Mouse (Mus musculus) forebrain, embryonic 15.5 days (tissue): ENCODE data around the gene Fbxo6. TPM values are rescaled to one million over a fixed set of nuclear protein-coding genes. Genes with fewer than 3 reads are reported as not detected.
"Not testable (repeated sequence)": the region's sequence is repeated elsewhere in the genome, so short reads cannot be mapped to it uniquely, and the experiment has no call there.

Experiments
- ATAC-seq: fragments of 200-750 bp; cut with Nextera tagmentation; replicated peaks from 2 replicates; pipeline ENCODE4 v1.8.0; 2017; ENCODE audit warnings: mild to moderate bottlenecking, moderate TSS enrichment, moderate library complexity
- H3K27ac ChIP-seq: fragments of 300-500 bp; sonication (generic); replicated peaks from 2 replicates; pipeline ENCODE4 v1.5.1; 2015; ENCODE audit warnings: mild to moderate bottlenecking, inconsistent platforms
- H3K27me3 ChIP-seq: fragments of 300-500 bp; sonication (generic); 2 replicates; pipeline ENCODE4 v1.6.1; 2015; ENCODE audit warnings: inconsistent platforms
- H3K36me3 ChIP-seq: fragments of 300-500 bp; sonication (generic); 2 replicates; pipeline ENCODE4 v1.6.1; 2015; ENCODE audit warnings: mild to moderate bottlenecking, inconsistent platforms
- H3K4me1 ChIP-seq: fragments of 300-500 bp; sonication (generic); 2 replicates; pipeline ENCODE4 v1.6.1; 2015; ENCODE audit warnings: inconsistent platforms
- H3K4me2 ChIP-seq: fragments of 300-500 bp; sonication (generic); replicated peaks from 2 replicates; pipeline ENCODE4 v1.6.1; 2015; ENCODE audit warnings: mild to moderate bottlenecking, inconsistent platforms
- H3K4me3 ChIP-seq: fragments of 300-500 bp; sonication (generic); 2 replicates; pipeline ENCODE4 v1.5.1; 2015; ENCODE audit warnings: mild to moderate bottlenecking, inconsistent platforms
- H3K9ac ChIP-seq: fragments of 300-500 bp; sonication (generic); replicated peaks from 2 replicates; pipeline ENCODE4 v1.6.1; 2015; ENCODE audit warnings: mild to moderate bottlenecking, inconsistent platforms
- H3K9me3 ChIP-seq: fragments of 300-500 bp; sonication (generic); 2 replicates; pipeline ENCODE4 v1.6.1; 2016; ENCODE audit warnings: inconsistent platforms
- WGBS: fragments of 180-500 bp; shearing (Covaris S2); methylation state at CpG from one replicate; pipeline ENCODE4 v1.1.7; 2015; ENCODE audit warnings: mixed read lengths; 5-methylcytosine and 5-hydroxymethylcytosine counted together
- polyA plus RNA-seq: library from polyadenylated mRNA; unstranded; fragments of >200 nt; fragmentation: Nextera tagmentation; extraction: Ambion mirVana; gene quantifications from 2 replicates; pipeline ENCODE4 v1.2.1, GENCODE M21; 2015

The Fbxo6 gene
- 15.6 and 18.0 TPM in 2 replicates for polyA plus RNA-seq

DNA sequence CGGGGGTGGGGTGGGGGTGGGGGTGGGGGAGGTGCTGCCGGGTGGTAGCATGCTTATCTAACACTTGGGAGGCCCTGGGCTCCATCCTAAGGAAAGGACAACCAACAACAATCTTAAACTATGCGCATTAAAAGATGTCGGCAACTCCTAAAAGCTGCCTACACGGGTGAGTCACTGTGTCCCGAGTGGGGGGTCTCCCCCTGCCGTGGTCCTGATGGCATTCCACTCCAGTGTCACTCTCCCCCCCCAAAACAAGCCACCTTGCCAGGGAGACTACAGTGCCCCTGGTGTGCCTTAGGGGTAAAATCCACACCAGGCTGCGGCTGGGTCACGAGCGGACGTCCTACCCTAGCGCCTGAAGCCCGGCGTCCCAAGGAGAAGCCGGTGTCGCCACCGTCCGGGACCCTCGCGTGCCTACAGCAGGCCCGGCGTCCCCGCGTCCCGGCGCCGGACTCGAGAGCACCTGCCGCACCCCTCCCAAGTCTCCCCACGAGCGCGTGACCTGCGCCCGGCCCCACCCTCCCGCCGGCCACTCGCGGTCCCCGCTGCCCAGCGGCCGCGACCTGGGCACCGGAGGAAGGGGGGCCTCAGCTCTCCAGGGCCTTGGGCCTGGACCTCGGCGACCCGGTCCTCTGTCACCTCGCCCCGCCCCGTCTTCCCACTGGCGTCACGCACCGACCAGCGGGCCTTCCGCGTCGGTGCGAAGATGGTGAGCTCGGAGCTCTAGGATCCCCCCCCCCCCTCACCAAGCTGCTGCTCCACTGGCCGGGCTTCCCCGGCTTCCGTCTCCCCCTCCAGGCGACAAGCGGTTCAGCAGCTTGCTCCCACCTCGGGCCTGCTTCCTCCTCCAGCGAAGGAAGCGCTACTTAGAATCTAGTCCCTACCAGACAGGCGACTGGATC is at the start of gene Fbxo6:
TSS of gene Fbxo6 (minus strand) at position 874 of the 902 bp plus-strand sequence.
- Histone ChIP-seq H3K9me3 (no peaks in the 10 kb centered on the region), H3K36me3 (peaks cover 43% of the 10 kb centered on the region), H3K27ac (peak within 1 kb of the TSS; percentile 92), H3K4me1 (peaks cover 8% of the 10 kb centered on the region), H3K9ac (peak within 1 kb of the TSS; percentile 74), H3K4me3 (peak within 1 kb of the TSS; percentile 63), H3K27me3 (no peaks in the 10 kb centered on the region), H3K4me2 (peak within 1 kb of the TSS; percentile 98)
- under 1% methylated on average over 67 of the region's 67 CpGs for WGBS
- peak; percentile 90 for ATAC-seq

DNA sequence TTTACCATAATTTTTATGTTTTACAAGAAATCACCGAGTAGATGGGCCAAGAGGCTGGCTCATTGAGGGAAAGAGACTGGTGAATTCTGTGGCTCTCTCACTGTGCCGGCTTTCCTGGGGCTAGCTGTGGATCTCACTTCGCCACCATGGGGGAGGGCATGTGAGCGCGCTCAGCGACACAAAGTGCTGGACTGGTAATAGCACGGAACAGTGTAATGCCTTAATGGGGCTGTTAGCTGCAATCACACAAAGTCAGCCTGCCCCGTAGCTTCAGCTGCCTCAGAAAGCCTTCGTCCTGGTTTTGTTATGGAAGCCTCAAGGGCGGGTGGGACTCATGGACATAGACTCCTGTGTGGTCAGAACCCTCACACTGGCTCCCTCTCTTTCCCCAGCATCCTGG is 46.8 kb upstream of the Fbxo6 start:
- no peak overlapping the region for H3K4me3 ChIP-seq
- H3K4me1 ChIP-seq: 0 out of 2 replicates have a peak, but pooled peaks cover 4% of the 10 kb centered on the region
- H3K9me3 ChIP-seq: no peaks in the 10 kb centered on the region; the same call in 1 of the 2 replicates
- ATAC-seq: no peak
- H3K4me2 ChIP-seq: no peak overlapping the region
- no peaks in the 10 kb centered on the region for H3K27me3 ChIP-seq
- no peak overlapping the region for H3K27ac ChIP-seq
- WGBS: 33% methylated on average over 10 of the region's 10 CpGs
- H3K9ac ChIP-seq: no peak overlapping the region
- H3K36me3 ChIP-seq: no peaks in the 10 kb centered on the region

DNA sequence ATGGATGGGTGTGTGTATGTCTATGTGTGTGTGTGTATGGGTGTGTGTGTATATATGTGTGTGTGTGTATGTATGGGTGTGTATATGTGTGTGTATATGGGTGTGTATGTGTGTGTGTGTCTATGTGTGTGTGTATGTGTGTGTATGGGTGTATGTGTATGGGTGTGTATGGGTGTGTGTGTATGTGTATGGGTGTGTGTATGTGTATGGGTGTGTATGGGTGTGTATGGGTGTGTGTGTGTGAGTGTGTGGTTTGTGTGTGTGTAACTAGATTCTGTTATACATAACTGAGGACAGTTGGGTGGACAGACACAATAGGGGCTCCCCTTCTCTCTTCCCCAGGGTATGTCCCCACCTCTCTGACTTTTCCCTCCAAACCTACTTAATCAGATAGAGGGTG is 42.5 kb upstream of the Fbxo6 start:
- ATAC-seq: no peak
- Histone ChIP-seq H3K36me3 (no peaks in the 10 kb centered on the region), H3K4me2 (no peak overlapping the region), H3K9me3 (no peaks in the 10 kb centered on the region), H3K4me3 (no peak overlapping the region), H3K4me1 (0 out of 2 replicates have a peak, but pooled peaks cover 4% of the 10 kb centered on the region), H3K9ac (no peak overlapping the region), H3K27me3 (no peaks in the 10 kb centered on the region), H3K27ac (no peak overlapping the region)

DNA sequence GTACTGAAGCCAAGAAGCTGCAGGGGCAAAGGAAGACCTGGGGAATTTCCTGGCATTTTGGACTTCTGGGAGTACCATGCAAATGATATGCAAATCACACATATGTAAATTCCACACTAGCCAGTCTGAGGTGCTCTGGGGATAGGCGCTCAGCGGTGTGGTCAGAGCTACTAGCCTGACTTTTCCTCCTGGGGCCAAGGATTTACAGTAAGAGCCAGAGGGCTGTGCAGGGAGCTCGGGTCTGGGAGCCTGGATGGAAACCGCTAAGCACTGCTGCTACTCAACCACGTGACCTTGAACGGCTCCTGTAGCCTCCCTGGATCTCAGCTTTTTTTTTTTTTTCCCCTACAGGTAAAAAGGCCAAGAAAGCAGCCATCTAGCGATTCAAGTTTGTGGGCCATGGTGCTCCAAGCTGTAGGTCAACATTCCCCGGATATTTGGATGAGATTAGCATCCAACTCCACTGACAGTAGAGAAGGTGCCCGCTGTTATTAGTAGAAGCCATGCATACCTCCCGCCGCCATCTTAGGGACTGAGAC is 40.8 kb upstream of the Fbxo6 start:
- Histone ChIP-seq H3K9me3 (no peaks in the 10 kb centered on the region), H3K9ac (no peak overlapping the region), H3K4me1 (0 out of 2 replicates have a peak, but pooled peaks cover 4% of the 10 kb centered on the region), H3K4me3 (no peak overlapping the region), H3K36me3 (no peaks in the 10 kb centered on the region), H3K27me3 (no peaks in the 10 kb centered on the region), H3K27ac (no peak overlapping the region), H3K4me2 (no peak overlapping the region)
- no peak for ATAC-seq
- 41% methylated on average over 11 of the region's 11 CpGs for WGBS

DNA sequence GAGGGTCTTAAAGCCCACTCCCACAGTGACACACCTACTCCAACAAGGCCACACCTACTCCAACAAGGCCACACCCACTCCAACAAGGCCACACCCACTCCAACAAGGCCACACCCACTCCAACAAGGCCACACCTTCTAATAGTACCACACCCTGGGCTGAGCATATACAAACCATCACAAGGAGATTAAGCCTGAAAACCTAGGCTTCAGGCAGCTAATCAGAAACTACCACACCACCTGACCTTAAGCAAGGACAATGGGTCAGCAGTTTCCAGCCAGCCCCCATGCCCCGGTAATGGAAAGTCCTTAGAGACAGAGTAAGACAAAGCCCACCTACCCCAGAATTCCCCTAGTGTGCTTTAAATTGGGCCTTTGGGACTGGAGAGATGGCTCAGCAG is 36.8 kb upstream of the Fbxo6 start:
- ATAC-seq, H3K36me3 ChIP-seq, H3K27me3 ChIP-seq, H3K9me3 ChIP-seq, H3K27ac ChIP-seq, H3K4me1 ChIP-seq, H3K9ac ChIP-seq, H3K4me2 ChIP-seq, H3K4me3 ChIP-seq: not testable (repeated sequence)
- 73% methylated on average over 1 of the region's 1 CpGs for WGBS

DNA sequence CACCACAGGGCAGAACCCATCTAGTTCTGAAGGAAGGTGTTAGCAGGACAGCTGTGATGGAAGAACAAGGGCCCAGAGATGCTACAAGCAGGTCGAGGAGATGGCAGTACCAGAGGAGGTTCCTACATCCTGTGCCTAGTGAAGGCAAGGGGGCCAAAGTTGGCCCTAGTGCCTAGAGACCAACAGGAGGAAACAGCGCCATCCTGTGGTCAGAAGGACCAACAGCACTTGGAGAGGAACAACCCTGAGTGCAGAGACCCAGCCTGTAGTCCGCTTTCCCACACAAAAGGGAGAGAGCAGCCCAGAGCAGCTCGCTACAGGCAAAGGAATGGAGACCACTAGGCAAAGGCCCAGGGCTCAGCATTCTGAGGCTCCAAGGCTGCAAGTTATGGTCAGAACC is 33.9 kb upstream of the Fbxo6 start:
- H3K36me3 ChIP-seq: no peaks in the 10 kb centered on the region
- no peak overlapping the region for H3K4me3 ChIP-seq
- no peak overlapping the region for H3K9ac ChIP-seq
- H3K4me2 ChIP-seq: no peak overlapping the region
- WGBS: 57% methylated on average over 4 of the region's 4 CpGs
- H3K27me3 ChIP-seq: peaks cover 5% of the 10 kb centered on the region; the same call in 1 of the 2 replicates
- no peaks in the 10 kb centered on the region for H3K9me3 ChIP-seq
- H3K4me1 ChIP-seq: no peaks in the 10 kb centered on the region
- no peak overlapping the region for H3K27ac ChIP-seq
- ATAC-seq: no peak

DNA sequence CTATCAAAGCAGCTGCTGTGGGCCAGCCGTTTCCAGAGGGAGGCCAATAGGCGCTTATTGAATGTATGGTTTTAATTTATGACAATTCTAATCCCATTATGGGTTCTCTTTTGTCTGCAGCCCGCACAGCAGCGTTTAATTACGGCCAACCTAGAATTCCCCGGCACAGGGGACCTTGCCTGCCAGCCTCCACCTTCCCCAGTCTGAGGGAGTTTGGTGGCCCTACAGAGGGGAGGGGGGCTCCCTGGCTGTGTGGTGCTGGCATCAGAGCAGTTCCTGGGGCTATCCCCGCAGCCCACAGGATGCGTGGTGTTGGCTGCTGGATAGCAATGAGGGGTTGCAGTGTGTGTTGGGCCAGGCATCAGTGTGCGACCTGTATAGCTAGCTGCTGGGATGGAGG is 32.6 kb upstream of the Fbxo6 start:
- Histone ChIP-seq H3K4me2 (no peak overlapping the region), H3K27ac (no peak overlapping the region), H3K36me3 (no peaks in the 10 kb centered on the region), H3K4me1 (no peaks in the 10 kb centered on the region), H3K27me3 (peaks cover 7% of the 10 kb centered on the region), H3K9me3 (no peaks in the 10 kb centered on the region), H3K4me3 (no peak overlapping the region), H3K9ac (no peak overlapping the region)
- 14% methylated on average over 9 of the region's 9 CpGs for WGBS
- no peak for ATAC-seq

DNA sequence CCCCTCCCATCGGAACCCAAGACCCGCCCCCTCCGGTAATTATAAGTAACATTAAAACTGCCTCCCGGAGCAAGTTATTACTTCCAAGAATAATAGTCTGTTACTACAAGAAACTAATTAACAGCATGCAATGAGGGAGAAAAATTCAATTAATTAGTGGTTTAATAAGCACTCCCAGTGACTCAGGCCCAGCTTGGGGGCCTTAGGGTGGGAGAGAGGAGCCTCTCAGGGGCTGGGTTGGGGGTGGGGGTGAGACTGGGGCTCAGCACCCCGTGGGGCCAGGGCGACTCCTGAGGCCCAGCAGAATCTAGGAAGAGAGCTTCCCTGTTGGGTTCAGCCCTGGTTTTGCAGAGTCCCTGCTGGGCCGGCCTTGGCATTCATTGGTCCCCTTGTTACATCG is 30.4 kb upstream of the Fbxo6 start:
- no peak overlapping the region for H3K4me2 ChIP-seq
- peaks cover 14% of the 10 kb centered on the region for H3K27me3 ChIP-seq
- no peaks in the 10 kb centered on the region for H3K36me3 ChIP-seq
- WGBS: 18% methylated on average over 8 of the region's 8 CpGs
- H3K9me3 ChIP-seq: no peaks in the 10 kb centered on the region
- no peak overlapping the region for H3K4me3 ChIP-seq
- peak; percentile 43; the same call in 1 of the 2 replicates for ATAC-seq
- no peaks in the 10 kb centered on the region for H3K4me1 ChIP-seq
- H3K9ac ChIP-seq: no peak overlapping the region
- H3K27ac ChIP-seq: no peak overlapping the region

DNA sequence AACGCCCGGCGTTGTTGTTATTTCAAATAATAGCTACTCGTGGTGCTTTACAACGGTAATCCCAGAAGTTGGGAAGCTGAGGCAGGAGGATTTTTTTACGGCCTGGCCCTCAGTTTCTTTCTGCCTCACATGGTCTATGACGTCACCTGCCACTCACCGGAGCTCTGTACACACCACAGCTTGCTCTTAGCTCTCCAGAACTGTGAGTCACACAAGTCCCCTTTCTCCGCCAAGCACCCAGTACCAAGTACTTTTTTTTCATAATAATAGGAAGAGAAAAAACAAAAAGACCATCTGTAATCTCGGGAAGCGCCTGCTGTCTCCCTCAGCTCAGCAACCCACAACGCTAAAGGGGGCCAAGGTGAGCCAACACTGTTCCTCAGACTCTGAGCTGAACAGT is 29.5 kb upstream of the Fbxo6 start:
- Histone ChIP-seq H3K9ac (no peak overlapping the region), H3K36me3 (no peaks in the 10 kb centered on the region), H3K27ac (no peak overlapping the region), H3K4me1 (no peaks in the 10 kb centered on the region), H3K4me2 (no peak overlapping the region), H3K9me3 (no peaks in the 10 kb centered on the region), H3K27me3 (peaks cover 18% of the 10 kb centered on the region), H3K4me3 (no peak overlapping the region)
- ATAC-seq: no peak
- WGBS: 81% methylated on average over 12 of the region's 12 CpGs

DNA sequence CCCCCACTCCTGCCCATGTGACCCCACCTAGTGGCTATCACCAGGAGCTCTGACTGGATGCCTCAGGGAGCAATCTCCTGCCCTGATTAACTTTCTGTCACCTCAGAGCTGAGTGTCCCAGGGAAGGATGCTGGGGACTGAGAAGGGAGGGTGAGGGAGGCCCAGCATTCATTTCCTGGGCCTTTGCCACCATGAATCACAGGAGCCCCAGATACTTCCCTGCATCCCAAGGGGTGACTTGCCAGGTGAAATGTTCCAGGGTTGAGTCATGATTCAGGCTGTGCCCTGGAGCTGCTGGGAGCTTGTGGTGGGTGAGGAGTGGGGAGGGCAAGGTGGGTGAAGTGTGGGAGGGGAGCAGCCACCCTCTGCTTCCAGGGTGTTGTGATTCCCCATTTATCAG is 25.8 kb upstream of the Fbxo6 start:
- peaks cover 14% of the 10 kb centered on the region for H3K4me1 ChIP-seq
- H3K36me3 ChIP-seq: no peaks in the 10 kb centered on the region
- H3K4me3 ChIP-seq: no peak overlapping the region
- H3K9ac ChIP-seq: no peak overlapping the region
- no peaks in the 10 kb centered on the region for H3K9me3 ChIP-seq
- H3K27me3 ChIP-seq: peaks cover 38% of the 10 kb centered on the region
- H3K27ac ChIP-seq: no peak overlapping the region
- H3K4me2 ChIP-seq: no peak overlapping the region
- ATAC-seq: no peak

DNA sequence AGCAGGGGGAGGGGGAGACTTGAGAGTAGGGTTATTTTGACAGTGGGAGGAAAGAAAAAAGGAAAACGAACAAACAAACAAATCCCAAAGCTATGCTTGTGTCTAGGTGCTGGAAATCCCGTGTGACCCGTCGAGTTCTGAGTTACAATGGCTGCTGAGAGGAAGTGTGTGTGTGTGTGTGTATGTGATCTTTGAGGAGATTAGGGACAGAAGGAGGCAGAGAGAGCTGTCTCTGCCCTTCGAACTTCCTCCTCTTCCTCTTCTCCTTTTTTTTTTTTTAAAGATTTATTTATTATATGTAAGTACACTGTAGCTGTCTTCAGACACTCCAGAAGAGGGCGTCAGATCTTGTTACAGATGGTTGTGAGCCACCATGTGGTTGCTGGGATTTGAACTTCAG is 24.7 kb upstream of the Fbxo6 start:
- peaks cover 44% of the 10 kb centered on the region for H3K27me3 ChIP-seq

DNA sequence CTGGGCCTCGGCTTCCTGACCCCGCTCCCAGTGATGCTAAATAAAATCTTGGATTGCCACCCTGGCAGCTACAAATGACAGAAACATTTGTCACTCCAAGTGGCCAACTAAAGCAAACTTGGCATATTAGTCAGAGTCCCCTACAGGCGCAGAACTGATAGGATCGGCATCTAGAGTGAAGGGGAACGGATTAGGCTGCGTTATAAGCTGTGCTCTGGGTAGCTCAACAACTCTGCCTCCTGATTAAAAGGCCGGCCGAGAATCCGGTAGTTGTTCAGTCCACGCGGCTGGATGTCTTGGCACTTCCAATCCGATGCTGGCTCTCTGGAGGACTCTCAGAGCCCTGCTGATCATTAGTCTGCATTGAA is 22.5 kb upstream of the Fbxo6 start:
- 3% methylated on average over 12 of the region's 12 CpGs for WGBS
- H3K27me3 ChIP-seq: peaks cover 51% of the 10 kb centered on the region
- peak overlapping the region; percentile 34 for H3K4me3 ChIP-seq
- H3K9ac ChIP-seq: peak overlapping the region; percentile 45
- 0 out of 2 replicates have a peak overlapping the region, but pooled peaks have one; percentile 53 for H3K27ac ChIP-seq
- peak overlapping the region; percentile 53 for H3K4me2 ChIP-seq
- peaks cover 14% of the 10 kb centered on the region for H3K4me1 ChIP-seq
- ATAC-seq: no peak
- H3K9me3 ChIP-seq: no peaks in the 10 kb centered on the region
- H3K36me3 ChIP-seq: no peaks in the 10 kb centered on the region

More for the DNA sequence above, 24.7 kb upstream of the Fbxo6 start:
- peaks cover 14% of the 10 kb centered on the region for H3K4me1 ChIP-seq
- 78% methylated on average over 5 of the region's 6 CpGs for WGBS
- H3K9me3 ChIP-seq, H3K36me3 ChIP-seq, H3K9ac ChIP-seq, H3K4me2 ChIP-seq, H3K27ac ChIP-seq, ATAC-seq, H3K4me3 ChIP-seq: not testable (repeated sequence)
